In the genomic region with DNA sequence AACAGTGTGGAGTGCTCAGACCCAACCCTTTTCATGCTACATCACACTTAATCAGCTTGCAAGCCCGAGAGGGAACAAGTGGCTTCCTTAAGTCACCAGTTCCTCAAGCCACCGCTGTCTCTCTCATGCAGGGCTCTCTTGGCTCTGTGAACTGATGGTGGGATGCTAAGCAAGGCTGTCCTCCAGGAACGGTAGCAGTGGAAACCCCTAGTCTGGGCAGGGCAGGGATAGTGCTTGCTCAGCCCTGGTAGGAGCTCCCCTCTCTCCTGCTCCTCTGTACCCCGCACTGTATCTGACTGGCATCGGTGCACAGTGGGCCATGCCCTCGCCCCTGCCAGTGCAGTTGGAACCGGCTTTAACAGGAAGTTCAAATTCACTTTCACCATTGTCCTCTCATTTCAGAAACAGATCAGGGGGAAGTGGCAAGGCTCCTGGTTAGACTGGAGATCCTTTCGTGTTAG, we compare ENCODE assay signal across 11 mouse cellular contexts. TPM values are rescaled to one million over a fixed set of nuclear protein-coding genes. Genes with fewer than 3 reads are reported as not detected.
DNase-seq lines count a peak whose midpoint lies in the region; ATAC-seq and TF ChIP-seq lines count a peak whose summit lies in the region.
"Had no signal": no experiment of that assay in that cellular context is flagged by ENCODE, and none has a peak within 500 bp of the region (broad histone marks: within the 10 kb centered on the region; RNA-seq: fewer than 3 reads in every experiment).

No protein-coding gene starts in this region.

- no peak for TF ChIP-seq POLR2A in lung, adult 2 months (IDR thresholded peaks at IDR 0.05; ENCODE audit: borderline replicate concordance, extremely low read depth, low read depth, low read length)
- TF ChIP-seq POLR2A in bone marrow macrophage, adult 2 months (IDR thresholded peaks at IDR 0.05; ENCODE audit: borderline replicate concordance, low read depth, low read length): no peak

- peak overlapping the region; percentile 28; the same call in 1 of the 2 replicates for H3K9ac ChIP-seq in liver, embryonic 16.5 days (ENCODE audit: low read depth, low read length)
- H3K9ac ChIP-seq in stomach, embryonic 15.5 days: no peak overlapping the region
- H3K9ac ChIP-seq: heart, embryonic 13.5 days; neural tube, embryonic 12.5 days had no signal

- peak overlapping the region; percentile 39 for H3K4me2 ChIP-seq in liver, embryonic 16.5 days (ENCODE audit: low read depth, low read length)
- H3K4me2 ChIP-seq in stomach, embryonic 15.5 days: no peak overlapping the region
- H3K4me2 ChIP-seq: heart, embryonic 13.5 days; neural tube, embryonic 12.5 days had no signal

- H3K27ac ChIP-seq in bone marrow macrophage, adult 2 months (ENCODE audit: insufficient read depth, low read depth, low read length): peak overlapping the region; percentile 93
- peak overlapping the region; percentile 82 for H3K27ac ChIP-seq in liver, embryonic 16.5 days (ENCODE audit: low read length)
- peak overlapping the region; percentile 35; the same call in 1 of the 2 replicates for H3K27ac ChIP-seq in stomach, embryonic 15.5 days
- H3K27ac ChIP-seq: heart, embryonic 13.5 days; neural tube, embryonic 12.5 days had no signal

- DNase-seq in lung, postnatal 36 days: peak; percentile 24
- DNase-seq in lung, adult 2 months: no peak
- DNase-seq in right cerebral cortex, postnatal 14 days: no peak
- DNase-seq in kidney, postnatal 4 days: no peak
- DNase-seq in cerebellum, postnatal 25 days: no peak
- DNase-seq: kidney, postnatal 14 days had no signal

- no peaks in the 10 kb centered on the region; the same call in 1 of the 2 replicates for H3K36me3 ChIP-seq in liver, embryonic 16.5 days (ENCODE audit: control insufficient read depth, insufficient read depth)
- no peaks in the 10 kb centered on the region for H3K36me3 ChIP-seq in stomach, embryonic 15.5 days
- H3K36me3 ChIP-seq: heart, embryonic 13.5 days; neural tube, embryonic 12.5 days had no signal

- ATAC-seq in liver, embryonic 16.5 days (ENCODE audit: low read depth): peak; percentile 42
- ATAC-seq in stomach, embryonic 15.5 days (ENCODE audit: insufficient read depth, low FRiP score, low read depth): no peak

- 37% methylated on average over 8 of the region's 8 CpGs for WGBS in lung, adult 2 months
- WGBS in liver, embryonic 16.5 days (ENCODE audit: insufficient replicate concordance): 25% methylated on average over 8 of the region's 8 CpGs
- 73% methylated on average over 8 of the region's 8 CpGs for WGBS in stomach, embryonic 15.5 days

- H3K27me3 ChIP-seq in liver, embryonic 16.5 days (ENCODE audit: control insufficient read depth, insufficient read depth, low read depth, low read length): no peaks in the 10 kb centered on the region
- H3K27me3 ChIP-seq in stomach, embryonic 15.5 days (replicated peaks): no peaks in the 10 kb centered on the region
- H3K27me3 ChIP-seq: heart, embryonic 13.5 days; neural tube, embryonic 12.5 days had no signal

- no peaks in the 10 kb centered on the region for H3K4me1 ChIP-seq in lung, adult 2 months (ENCODE audit: control insufficient read depth, insufficient read depth, low read length)
- H3K4me1 ChIP-seq in bone marrow macrophage, adult 2 months (ENCODE audit: control insufficient read depth, insufficient read depth, low read length): peaks cover 27% of the 10 kb centered on the region
- no peaks in the 10 kb centered on the region; the same call in none of the 2 replicates for H3K4me1 ChIP-seq in liver, embryonic 16.5 days (ENCODE audit: control insufficient read depth, low read depth, low read length)
- 0 out of 2 replicates have a peak, but pooled peaks cover 6% of the 10 kb centered on the region for H3K4me1 ChIP-seq in stomach, embryonic 15.5 days
- H3K4me1 ChIP-seq: heart, embryonic 13.5 days; neural tube, embryonic 12.5 days had no signal

- H3K4me3 ChIP-seq in lung, adult 2 months (replicated peaks; ENCODE audit: extremely low read depth, low read depth, low read length): no peak overlapping the region
- H3K4me3 ChIP-seq in bone marrow macrophage, adult 2 months (ENCODE audit: insufficient read depth, low read length): peak overlapping the region; percentile 61
- H3K4me3 ChIP-seq in liver, embryonic 16.5 days (ENCODE audit: low read depth, low read length): peak overlapping the region; percentile 29
- no peak overlapping the region for H3K4me3 ChIP-seq in stomach, embryonic 15.5 days (replicated peaks)
- H3K4me3 ChIP-seq: heart, embryonic 13.5 days; neural tube, embryonic 12.5 days had no signal

- no peaks in the 10 kb centered on the region; the same call in 1 of the 2 replicates for H3K9me3 ChIP-seq in liver, embryonic 16.5 days (replicated peaks; ENCODE audit: control insufficient read depth, low read length)
- H3K9me3 ChIP-seq in stomach, embryonic 15.5 days: no peaks in the 10 kb centered on the region
- H3K9me3 ChIP-seq: neural tube, embryonic 12.5 days had no signal

- TF ChIP-seq CTCF in lung, adult 2 months (IDR thresholded peaks at IDR 0.05; ENCODE audit: insufficient read depth, low read length): no peak
- TF ChIP-seq CTCF in bone marrow macrophage, adult 2 months (IDR thresholded peaks at IDR 0.05; ENCODE audit: low read depth, low read length): no peak

RNA-seq across cellular contexts. Expression of gene Alox5ap, which starts 2.2 kb away (rescaled TPM):
- polyA plus RNA-seq in lung, adult 2 months (2012; rRNA removed): 65.9 and 104 TPM in 2 replicates
- polyA plus RNA-seq in bone marrow macrophage, adult 2 months (2012; ENCODE audit: insufficient read depth, insufficient read length, missing spikeins): 992 and 1,124 TPM in 2 replicates
- polyA plus RNA-seq in liver, embryonic 16.5 days (2015; fragmentation: Nextera tagmentation; extraction: Ambion mirVana): 47.5 and 49.0 TPM in 2 replicates
- polyA plus RNA-seq in stomach, embryonic 15.5 days (2015; fragmentation: Nextera tagmentation; extraction: Ambion mirVana): 26.1 and 32.2 TPM in 2 replicates

Comparison
In these comparisons a context has a peak if more than half of its experiments do, and no peak if none do; other contexts are left out.
1. H3K4me3 ChIP-seq: peak in bone marrow macrophage, adult 2 months (single experiment) and liver, embryonic 16.5 days (single experiment); none in lung, adult 2 months (single experiment) and stomach, embryonic 15.5 days (single experiment).
2. H3K27ac ChIP-seq: peak in every context shown above with its lines; median percentile 93 in bone marrow macrophage, adult 2 months; 82 in liver, embryonic 16.5 days; 35 in stomach, embryonic 15.5 days.